Mouse (Mus musculus) brain, embryonic 14.5 days (tissue): ENCODE data around the gene Slc5a10.

Experiments
- CTCF ChIP-seq: fragments of 200-500 bp; IDR thresholded peaks from 2 replicates; pipeline ENCODE4 v1.5.1; 2012; ENCODE audit warnings: inconsistent platforms, mild to moderate bottlenecking, moderate library complexity, borderline replicate concordance; ENCODE audit not compliant: insufficient read depth, insufficient read length; ENCODE audit errors: extremely low read depth
- POLR2A ChIP-seq: fragments of 200-500 bp; IDR thresholded peaks from 2 replicates; pipeline ENCODE4 v1.6.1; 2012; ENCODE audit warnings: mild to moderate bottlenecking, inconsistent platforms, borderline replicate concordance; ENCODE audit not compliant: poor library complexity, insufficient read depth, insufficient read length, severe bottlenecking; ENCODE audit errors: extremely low read depth

GRCm38 (mm10) chr11:61643184-61643961, 77.3 kb downstream of the Slc5a10 start:
- TF ChIP-seq POLR2A (no peak), CTCF (no peak)
